Mouse (Mus musculus) embryonic fibroblast, embryonic 13.5 days (primary cell): ENCODE data around the gene Lrrc1.

Source experiments
- CTCF ChIP-seq: IDR thresholded peaks from 2 replicates; pipeline ENCODE4 v1.5.1; 2011; ENCODE audit warnings: mild to moderate bottlenecking, control low read depth, low read length, moderate library complexity, borderline replicate concordance; ENCODE audit not compliant: insufficient read depth
- POLR2A ChIP-seq: IDR thresholded peaks from 2 replicates; pipeline ENCODE4 v1.6.1; 2011; ENCODE audit warnings: low read depth, mild to moderate bottlenecking, control low read depth, low read length, moderate library complexity

GRCm38 (mm10) chr9:77577931-77578330, 33.3 kb upstream of the Lrrc1 start:
- no peak for TF ChIP-seq POLR2A
- TF ChIP-seq CTCF = no peak
